Mouse (Mus musculus): Measurements from ENCODE around the gene Nfib.

Gene Nfib

GRCm38 (mm10) chr4:82330095-82330494, 375.5 kb downstream of the Nfib start:
- no peak for DNase-seq

DNA sequence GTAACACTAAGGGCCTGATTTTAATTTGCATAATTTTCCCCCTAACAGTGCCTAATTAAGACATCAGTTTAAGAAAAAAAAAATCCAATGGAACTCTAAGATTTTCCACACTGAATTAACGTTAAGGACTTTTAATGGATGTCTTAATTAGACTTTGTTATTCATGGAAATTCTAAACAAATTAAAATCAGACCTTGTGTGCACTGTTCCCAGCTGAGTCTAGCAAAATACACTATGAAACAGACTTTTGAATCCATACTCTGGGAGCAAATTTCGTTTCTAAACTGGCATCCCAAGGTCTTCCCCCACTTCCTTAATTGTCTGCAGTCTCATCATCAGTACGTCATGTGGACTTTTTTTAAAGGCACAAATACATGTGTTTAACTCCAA, 379.4 kb downstream of the Nfib start:
- no peak for DNase-seq

GRCm38 (mm10) chr4:82325409-82326139, 380.0 kb downstream of the Nfib start:
- DNase-seq = no peak

DNA sequence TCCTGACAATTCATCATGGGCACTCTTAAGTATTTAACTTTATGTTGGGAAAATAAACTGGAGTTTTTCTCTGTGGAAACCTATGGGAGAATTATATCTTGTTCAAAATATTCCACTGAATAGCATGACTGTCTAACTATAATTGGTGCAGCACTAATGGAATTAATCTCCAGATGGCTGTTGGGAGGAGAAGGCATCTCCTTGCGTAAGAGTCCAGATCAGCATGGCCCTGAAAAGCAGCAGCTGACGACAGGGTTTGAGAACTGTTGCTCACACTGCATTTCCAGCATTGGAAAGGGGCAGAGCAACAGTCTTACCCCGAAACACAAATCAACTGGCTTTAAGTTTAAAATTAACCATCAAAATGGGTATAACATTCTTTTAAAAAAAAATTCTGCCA, 380.6 kb downstream of the Nfib start:
- no peak for DNase-seq

GRCm38 (mm10) chr4:82321008-82321407, 384.5 kb downstream of the Nfib start:
- no peak for DNase-seq

DNA sequence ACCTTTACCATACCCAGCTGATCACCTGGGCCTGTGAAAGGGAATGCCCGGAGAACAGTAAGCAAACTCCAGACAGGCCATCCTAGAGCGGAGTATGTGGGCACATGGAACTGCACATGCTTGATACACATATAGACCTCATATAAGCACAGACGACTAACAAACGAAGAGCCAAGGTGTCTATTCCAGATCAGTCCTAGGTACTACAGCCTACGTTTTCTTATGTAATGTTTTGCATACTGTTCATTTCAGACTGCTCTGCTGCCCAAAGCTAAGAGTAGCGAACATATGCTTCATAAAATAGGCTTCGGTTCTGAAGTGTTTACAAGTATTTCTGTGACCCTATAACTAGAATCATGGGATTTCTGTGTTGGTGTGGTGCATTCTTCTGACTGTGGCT, 386.2 kb downstream of the Nfib start:
- DNase-seq = no peak

DNA sequence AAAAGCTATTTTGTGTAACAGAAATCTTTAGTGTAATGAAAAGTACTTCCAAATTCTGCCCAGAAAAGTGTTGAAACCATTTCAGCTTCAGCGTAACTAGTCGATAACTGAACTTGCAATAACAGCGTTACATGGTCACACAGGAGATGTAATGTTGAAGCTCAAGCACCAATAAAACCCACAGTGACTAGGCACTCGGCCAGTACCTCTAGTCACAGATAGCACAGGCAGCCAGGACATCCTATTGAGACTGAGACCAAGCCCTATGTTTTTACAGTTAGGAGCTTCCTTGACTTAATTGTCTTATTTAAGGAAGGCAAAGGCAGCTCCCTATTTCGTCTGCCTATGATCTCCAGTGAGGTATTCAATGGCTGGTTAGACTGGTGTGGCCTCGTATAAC, 389.4 kb downstream of the Nfib start:
- DNase-seq = no peak

DNA sequence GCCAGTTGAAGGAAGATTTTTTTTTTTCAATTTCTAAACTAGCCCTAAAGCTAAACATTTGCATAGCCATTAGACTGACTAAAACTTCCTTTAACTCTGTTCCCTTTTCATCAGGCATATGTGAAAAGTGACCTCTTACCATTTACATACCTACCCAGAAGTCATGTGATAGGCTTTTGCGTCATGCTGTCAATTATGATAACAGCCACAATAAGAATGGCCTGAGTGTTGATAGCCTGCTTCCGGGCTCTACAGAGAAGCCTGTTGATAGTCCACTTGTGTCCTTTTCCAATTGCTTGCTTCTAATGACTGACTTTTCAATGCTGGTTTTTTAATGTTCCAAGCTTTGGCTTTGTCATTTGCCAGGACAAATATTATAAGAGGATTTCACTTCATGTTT, 389.8 kb downstream of the Nfib start:
- no peak for DNase-seq

GRCm38 (mm10) chr4:82310924-82311734, 394.4 kb downstream of the Nfib start:
- DNase-seq = no peak

- DNase-seq = no peak
Measured at GRCm38 (mm10) chr4:82306045-82306444, 399.5 kb downstream of the Nfib start.

DNA sequence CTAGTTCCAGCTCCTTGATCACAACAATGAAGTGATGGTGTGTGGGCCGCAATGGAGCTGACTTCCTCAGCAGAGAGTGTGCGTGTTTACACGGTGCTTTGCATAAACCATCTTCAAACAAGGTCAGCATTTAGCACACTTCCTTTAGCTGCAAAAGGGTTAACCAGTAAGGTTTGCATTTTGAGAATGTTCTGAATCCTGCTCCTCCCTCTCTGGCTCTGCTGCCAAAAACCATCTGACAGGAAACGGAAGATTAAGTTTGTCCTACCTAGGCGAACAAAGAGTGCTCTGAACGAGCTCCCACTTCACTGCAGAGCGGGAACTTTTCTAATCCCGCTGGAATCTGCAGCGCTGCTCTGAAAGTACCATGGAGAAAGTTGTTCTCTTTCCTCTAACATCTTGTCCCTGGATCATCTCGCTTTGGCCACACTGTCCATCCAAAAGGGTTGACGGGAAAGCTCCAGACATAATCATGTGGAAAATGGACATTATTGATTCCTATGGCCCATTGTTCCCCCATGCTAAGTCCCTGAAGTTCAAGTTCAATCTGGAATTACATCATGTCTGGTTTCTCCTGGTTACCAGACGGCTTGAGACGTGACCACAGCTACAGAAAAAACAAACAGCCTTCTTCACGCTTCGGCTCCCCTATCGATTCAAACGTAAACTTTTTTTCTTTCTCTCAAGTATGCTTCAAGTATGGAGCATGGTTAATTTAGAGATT, 401.2 kb downstream of the Nfib start:
- DNase-seq = no peak

- no peak for DNase-seq
Measured at GRCm38 (mm10) chr4:82303362-82303900, 402.1 kb downstream of the Nfib start.

DNA sequence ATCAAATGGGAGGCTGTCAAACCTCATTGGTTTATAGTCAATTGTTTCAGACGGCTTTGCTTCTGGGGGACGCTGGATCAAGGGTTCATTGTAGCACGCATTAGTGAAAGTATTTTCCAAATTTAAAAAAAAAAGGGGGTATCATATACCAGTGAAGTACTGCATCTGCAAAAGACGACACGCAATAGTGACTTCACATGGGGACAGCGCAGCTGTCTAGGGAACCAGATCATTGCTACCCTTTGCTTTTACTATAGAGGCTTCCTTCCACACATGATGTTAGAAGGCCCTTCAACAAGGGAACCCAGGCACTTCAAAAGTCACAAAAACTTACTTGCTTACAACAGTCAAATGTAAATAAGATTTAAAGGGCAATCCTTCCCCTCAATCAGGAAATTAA, 402.6 kb downstream of the Nfib start:
- no peak for DNase-seq

GRCm38 (mm10) chr4:82298606-82299005, 406.9 kb downstream of the Nfib start:
- DNase-seq = no peak

GRCm38 (mm10) chr4:82297562-82297961, 408.0 kb downstream of the Nfib start:
- DNase-seq = no peak

DNA sequence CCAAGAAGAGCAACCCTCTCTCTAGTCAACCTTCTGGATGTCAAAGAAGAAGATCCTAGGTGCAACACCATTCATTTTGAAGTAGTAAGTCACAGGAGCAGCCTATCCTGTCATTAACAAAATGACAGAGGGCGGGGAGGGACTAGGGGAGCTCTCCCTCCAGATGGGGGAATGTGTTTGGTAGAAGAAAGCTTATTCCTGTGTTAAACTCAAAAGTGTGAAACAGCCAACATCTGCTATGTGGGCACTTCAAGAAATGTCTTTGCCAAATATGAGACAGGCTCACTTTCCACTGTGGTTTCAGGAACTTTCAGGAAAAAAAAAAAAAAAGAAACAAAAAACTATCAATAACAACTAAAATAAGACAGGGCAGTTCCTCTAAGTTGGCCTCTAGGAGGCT, 411.5 kb downstream of the Nfib start:
- DNase-seq = no peak

- DNase-seq = no peak
Measured at GRCm38 (mm10) chr4:82291174-82291847, 414.2 kb downstream of the Nfib start.

GRCm38 (mm10) chr4:82290623-82291022, 414.9 kb downstream of the Nfib start:
- no peak for DNase-seq

- DNase-seq = no peak
Measured at GRCm38 (mm10) chr4:82289596-82289995, 416.0 kb downstream of the Nfib start.

DNA sequence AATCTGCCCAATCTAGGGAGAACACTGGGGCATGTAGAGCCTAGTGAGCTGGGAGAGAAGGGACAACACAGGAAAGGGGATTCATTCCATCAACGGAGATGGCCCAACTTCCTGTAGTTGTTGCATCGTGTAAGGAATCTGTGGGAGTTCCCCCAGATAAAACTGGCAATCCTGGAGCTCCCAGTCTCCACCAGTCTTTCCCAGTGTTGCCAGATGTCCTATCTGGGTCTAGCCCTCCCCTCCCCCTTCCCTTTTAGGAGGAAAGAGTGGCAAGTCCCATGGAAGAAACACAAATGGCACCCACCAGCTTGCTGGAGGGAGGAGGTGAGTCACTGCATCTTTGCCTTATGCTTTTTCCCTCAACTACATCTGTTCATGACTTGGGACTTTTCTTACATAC, 417.4 kb downstream of the Nfib start:
- DNase-seq = no peak

- no peak for DNase-seq
Measured at GRCm38 (mm10) chr4:82287454-82287853, 418.1 kb downstream of the Nfib start.

GRCm38 (mm10) chr4:82286931-82287330, 418.6 kb downstream of the Nfib start:
- DNase-seq = no peak

DNA sequence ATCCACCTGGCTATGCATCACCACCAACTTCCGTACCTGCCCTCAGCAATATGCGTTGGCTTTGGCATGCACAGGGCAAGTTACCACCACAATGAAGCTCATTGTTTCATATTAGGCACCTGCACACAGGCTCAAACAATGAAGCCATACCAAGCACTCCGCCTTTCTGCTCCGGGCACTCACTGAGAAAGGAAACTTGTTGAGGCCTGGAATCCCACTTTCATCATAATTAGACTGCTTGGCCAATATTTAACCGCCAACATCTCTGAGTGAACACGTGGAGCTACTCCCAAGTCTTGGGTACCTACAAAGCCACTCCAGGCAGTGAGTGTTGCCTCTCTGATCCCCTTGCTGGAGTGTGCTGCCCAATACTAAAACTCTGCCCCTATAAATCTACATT, 422.0 kb downstream of the Nfib start:
- DNase-seq = no peak
